Mouse (Mus musculus) erythroblast, embryonic 14.5 days (primary cell): ENCODE measurements around the gene Clrn1. TPM values are rescaled to one million over a fixed set of nuclear protein-coding genes. Genes with fewer than 3 reads are reported as not detected.

Source experiments
- H3K27me3 ChIP-seq: 2 replicates; pipeline ENCODE4 v1.6.1; 2012; ENCODE audit warnings: inconsistent platforms; ENCODE audit not compliant: control insufficient read depth
- H3K36me3 ChIP-seq: 2 replicates; pipeline ENCODE4 v1.6.1; 2012; ENCODE audit warnings: mild to moderate bottlenecking, inconsistent platforms; ENCODE audit not compliant: control insufficient read depth
- H3K4me1 ChIP-seq: 2 replicates; pipeline ENCODE4 v1.6.1; 2012; ENCODE audit warnings: inconsistent platforms; ENCODE audit not compliant: control insufficient read depth
- H3K4me3 ChIP-seq: replicated peaks from 2 replicates; pipeline ENCODE3; 2012; ENCODE audit warnings: moderate library complexity, mild to moderate bottlenecking, inconsistent platforms
- H3K9me3 ChIP-seq: 2 replicates; pipeline ENCODE4 v1.6.1; 2012; ENCODE audit warnings: low read length, inconsistent platforms, mixed read lengths; ENCODE audit not compliant: control insufficient read depth
- GATA1 ChIP-seq: IDR thresholded peaks from 2 replicates; pipeline ENCODE4 v1.6.1; 2012; ENCODE audit warnings: low read length, inconsistent platforms, mixed read lengths
- TAL1 ChIP-seq: IDR thresholded peaks from 3 replicates; pipeline ENCODE4 v1.6.1; 2012; ENCODE audit warnings: low read length, inconsistent platforms, mixed read lengths
- polyA plus RNA-seq: library from polyadenylated mRNA; stranded (reverse); fragments of >175 nt; gene quantifications from 2 replicates; pipeline ENCODE4 v1.2.3, GENCODE M21; 2012

Clrn1 gene
- not detected in 2 replicates for polyA plus RNA-seq

DNA sequence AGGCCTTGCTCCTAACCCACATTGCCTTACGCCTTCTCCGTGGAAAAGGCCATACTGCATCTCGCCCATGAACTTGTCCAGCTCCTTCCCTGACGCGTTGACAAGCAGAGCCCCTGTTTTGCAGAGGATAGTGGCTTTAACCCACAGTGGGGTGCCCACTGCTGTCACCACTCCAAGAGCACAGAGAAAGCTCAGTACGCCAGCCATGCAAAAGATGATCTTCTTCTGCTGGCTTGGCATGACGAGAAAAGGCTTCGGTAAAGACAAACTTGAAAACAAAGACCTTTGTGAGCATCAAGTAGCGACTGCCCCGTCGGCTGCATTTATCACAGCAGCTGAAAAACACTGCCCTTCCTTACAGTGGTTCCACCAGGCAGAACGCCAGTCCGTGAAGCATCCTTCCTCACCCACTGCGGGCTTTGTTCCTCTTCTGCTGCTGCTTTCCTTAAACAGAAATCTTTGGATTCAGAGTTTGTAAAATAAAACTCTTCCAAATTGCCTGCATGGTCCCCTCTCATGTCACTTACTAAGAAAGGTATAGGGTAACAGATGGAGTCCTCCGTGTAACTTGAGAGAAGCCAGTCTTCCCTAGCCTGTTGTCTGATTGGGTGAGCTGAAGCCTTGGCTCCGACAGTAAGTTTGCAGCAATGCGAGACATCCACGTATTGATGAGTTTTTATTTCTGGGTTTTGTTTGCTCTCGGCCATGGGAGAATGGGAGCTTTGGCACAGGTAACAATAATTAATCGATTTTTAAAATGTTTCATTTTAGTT lies at the start of gene Clrn1:
Gene Clrn1 (minus strand): TSS at position 540 of the 773 bp plus-strand sequence.
- no peaks in the 10 kb centered on the region for H3K36me3 ChIP-seq
- H3K4me1 ChIP-seq: no peaks in the 10 kb centered on the region
- H3K9me3 ChIP-seq: no peaks in the 10 kb centered on the region
- no peak for TF ChIP-seq TAL1
- TF ChIP-seq GATA1: no peak
- H3K4me3 ChIP-seq: no peak within 1 kb of the TSS
- H3K27me3 ChIP-seq: no peaks in the 10 kb centered on the region

- Histone ChIP-seq H3K9me3 (no peaks in the 10 kb centered on the region), H3K4me1 (no peaks in the 10 kb centered on the region), H3K4me3 (no peak overlapping the region), H3K27me3 (no peaks in the 10 kb centered on the region), H3K36me3 (no peaks in the 10 kb centered on the region)
- TF ChIP-seq TAL1 (no peak), GATA1 (no peak)
Observed at GRCm38 (mm10) chr3:58924027-58924426, 38.9 kb upstream of the Clrn1 start.

DNA sequence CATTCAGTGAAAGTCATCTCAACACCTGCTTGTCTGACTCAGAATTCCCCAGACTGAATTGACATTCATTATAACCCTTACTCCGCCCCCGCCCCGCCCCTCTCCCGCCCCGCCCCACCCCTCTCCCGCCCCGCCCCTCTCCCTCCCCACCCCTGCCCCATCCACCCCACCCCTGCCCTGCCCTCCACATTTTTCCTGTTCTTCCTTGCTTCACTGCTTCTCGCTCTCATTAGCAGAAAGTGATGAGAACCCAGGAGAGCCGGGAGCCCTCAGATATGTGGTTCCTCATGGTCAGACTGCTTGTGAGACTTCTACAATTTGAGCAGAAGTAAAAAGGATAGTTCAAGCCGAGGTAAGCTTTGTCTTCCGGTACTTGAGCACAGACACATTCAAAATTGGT lies 38.0 kb upstream of the Clrn1 start:
- TF ChIP-seq TAL1 (no peak), GATA1 (no peak)
- no peaks in the 10 kb centered on the region for H3K27me3 ChIP-seq
- no peaks in the 10 kb centered on the region for H3K36me3 ChIP-seq
- H3K4me3 ChIP-seq: no peak overlapping the region
- H3K4me1 ChIP-seq: no peaks in the 10 kb centered on the region
- H3K9me3 ChIP-seq: no peaks in the 10 kb centered on the region

GRCm38 (mm10) chr3:58922636-58923035 lies 37.5 kb upstream of the Clrn1 start:
- no peaks in the 10 kb centered on the region for H3K36me3 ChIP-seq

GRCm38 (mm10) chr3:58921316-58921715 lies 36.2 kb upstream of the Clrn1 start:
- Histone ChIP-seq H3K27me3 (no peaks in the 10 kb centered on the region), H3K4me1 (no peaks in the 10 kb centered on the region), H3K9me3 (no peaks in the 10 kb centered on the region), H3K4me3 (no peak overlapping the region), H3K36me3 (no peaks in the 10 kb centered on the region)
- TF ChIP-seq TAL1 (no peak), GATA1 (no peak)

More at GRCm38 (mm10) chr3:58922636-58923035, 37.5 kb upstream of the Clrn1 start:
- TF ChIP-seq GATA1 (no peak), TAL1 (no peak)
- Histone ChIP-seq H3K27me3 (no peaks in the 10 kb centered on the region), H3K9me3 (no peaks in the 10 kb centered on the region), H3K4me3 (no peak overlapping the region), H3K4me1 (no peaks in the 10 kb centered on the region)

- no peaks in the 10 kb centered on the region for H3K4me1 ChIP-seq
- H3K4me3 ChIP-seq: no peak overlapping the region
- no peaks in the 10 kb centered on the region for H3K9me3 ChIP-seq
- H3K27me3 ChIP-seq: no peaks in the 10 kb centered on the region
- TF ChIP-seq GATA1 (no peak), TAL1 (no peak)
- no peaks in the 10 kb centered on the region for H3K36me3 ChIP-seq
Observed at GRCm38 (mm10) chr3:58904656-58905055, 19.5 kb upstream of the Clrn1 start.

DNA sequence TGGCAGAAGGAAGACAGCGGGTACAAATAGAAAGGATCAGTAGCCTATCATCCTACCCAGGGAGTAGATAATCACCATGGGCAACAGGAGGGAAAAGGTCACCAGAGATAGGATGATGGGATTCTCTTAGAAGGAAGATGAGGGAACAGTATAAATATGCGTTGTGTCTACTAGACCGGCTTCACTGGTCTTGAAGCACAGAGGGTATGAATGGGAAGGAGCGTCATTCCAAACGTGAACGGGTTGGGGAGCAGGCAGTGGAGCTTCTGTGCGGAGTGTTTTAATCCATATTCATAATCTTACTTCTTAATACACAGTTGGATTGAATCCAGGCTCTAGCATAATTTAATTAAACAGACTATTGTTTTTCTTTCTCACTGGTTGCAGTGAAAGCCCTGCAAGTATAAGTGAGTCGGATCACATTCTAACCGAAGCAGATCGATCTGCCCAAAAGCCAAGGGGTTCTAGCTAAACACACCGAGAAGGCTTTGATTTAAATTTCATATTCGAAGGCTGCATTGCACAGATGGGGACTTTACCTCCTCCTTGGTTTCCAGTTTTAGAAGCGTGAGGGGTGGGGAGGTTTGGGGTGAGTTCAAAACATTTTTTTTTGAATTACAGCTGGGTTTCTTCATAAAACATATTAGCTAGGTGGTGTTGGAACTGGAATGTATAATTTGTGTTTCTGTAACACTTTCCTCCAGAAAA lies 17.1 kb upstream of the Clrn1 start:
- Histone ChIP-seq H3K4me1 (no peaks in the 10 kb centered on the region), H3K9me3 (no peaks in the 10 kb centered on the region), H3K36me3 (no peaks in the 10 kb centered on the region), H3K27me3 (no peaks in the 10 kb centered on the region), H3K4me3 (no peak overlapping the region)
- no peak for TF ChIP-seq TAL1
- no peak for TF ChIP-seq GATA1

DNA sequence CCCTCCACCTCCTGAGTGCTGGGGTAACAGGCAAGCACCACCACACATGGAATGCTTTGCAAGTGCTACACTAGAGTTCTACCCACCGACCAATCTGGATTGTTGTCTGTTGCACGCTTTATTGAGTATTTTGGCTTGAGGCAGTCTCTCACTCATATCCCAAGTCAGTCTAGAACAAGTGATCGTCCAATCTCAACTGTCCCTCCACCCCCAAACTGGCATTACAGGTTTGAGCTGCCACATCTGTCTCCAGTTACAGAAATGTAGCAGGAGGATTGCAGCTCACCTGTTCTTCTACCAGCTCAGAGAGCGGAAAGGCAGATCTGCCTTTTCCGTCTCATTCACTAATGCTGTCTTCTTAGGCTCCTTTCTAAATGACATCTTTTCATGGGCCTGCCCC lies 10.0 kb upstream of the Clrn1 start:
- no peaks in the 10 kb centered on the region for H3K27me3 ChIP-seq
- H3K4me1 ChIP-seq: no peaks in the 10 kb centered on the region
- no peaks in the 10 kb centered on the region for H3K9me3 ChIP-seq
- TF ChIP-seq TAL1 (no peak), GATA1 (no peak)
- no peaks in the 10 kb centered on the region for H3K36me3 ChIP-seq
- no peak overlapping the region for H3K4me3 ChIP-seq

GRCm38 (mm10) chr3:58894529-58894928 lies 9.4 kb upstream of the Clrn1 start:
- Histone ChIP-seq H3K4me1 (no peaks in the 10 kb centered on the region), H3K27me3 (no peaks in the 10 kb centered on the region), H3K4me3 (no peak overlapping the region), H3K9me3 (no peaks in the 10 kb centered on the region), H3K36me3 (no peaks in the 10 kb centered on the region)
- TF ChIP-seq TAL1: no peak

DNA sequence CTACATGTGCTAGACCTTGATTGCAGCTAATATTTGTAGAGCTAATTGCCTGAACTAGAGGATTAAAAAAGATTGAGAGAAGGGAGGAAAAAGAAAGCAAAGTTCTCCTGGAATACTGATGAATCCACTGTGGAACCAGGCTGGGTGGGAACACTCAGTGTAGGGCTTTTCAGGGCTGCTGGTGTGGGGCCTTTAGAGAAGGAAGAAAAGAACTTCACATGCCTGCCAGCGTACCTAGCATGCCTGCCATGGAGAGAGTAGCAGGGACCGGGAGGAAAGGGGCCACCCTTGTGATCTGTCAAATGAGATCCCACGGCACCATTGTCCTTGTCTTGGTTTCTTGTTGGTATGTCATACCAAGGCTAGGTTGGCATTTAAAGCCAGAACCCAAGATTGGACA lies 4.5 kb upstream of the Clrn1 start:
- Histone ChIP-seq H3K4me3 (no peak overlapping the region), H3K9me3 (no peaks in the 10 kb centered on the region), H3K27me3 (no peaks in the 10 kb centered on the region), H3K36me3 (no peaks in the 10 kb centered on the region), H3K4me1 (no peaks in the 10 kb centered on the region)
- no peak for TF ChIP-seq GATA1
- no peak for TF ChIP-seq TAL1
